Mouse (Mus musculus) lung, postnatal 0 days (tissue): ENCODE data around the gene Car3. TPM values are rescaled to one million over a fixed set of nuclear protein-coding genes. Genes with fewer than 3 reads are reported as not detected.

ENCODE experiments used
- ATAC-seq: fragments of 200-750 bp; cut with Nextera tagmentation; 2 replicates; pipeline ENCODE4 v1.8.0; 2017; ENCODE audit warnings: moderate library complexity
- DNase-seq: peaks from one replicate; pipeline ENCODE4 v3.0.0-alpha.2; 2016; ENCODE audit warnings: low spot score
- H3K27ac ChIP-seq: fragments of 300-500 bp; sonication (generic); 2 replicates; pipeline ENCODE4 v1.5.1; 2014; ENCODE audit warnings: antibody characterized with exemption, mild to moderate bottlenecking, low read length, mixed read lengths
- H3K27me3 ChIP-seq: fragments of 300-500 bp; sonication (generic); replicated peaks from 2 replicates; pipeline ENCODE4 v1.6.1; 2014; ENCODE audit warnings: low read length, mixed read lengths; ENCODE audit not compliant: insufficient read depth
- H3K36me3 ChIP-seq: fragments of 300-500 bp; sonication (generic); 2 replicates; pipeline ENCODE4 v1.6.1; 2014; ENCODE audit warnings: low read length, mixed read lengths; ENCODE audit not compliant: insufficient read depth
- H3K4me1 ChIP-seq: fragments of 300-500 bp; sonication (generic); 2 replicates; pipeline ENCODE4 v1.6.1; 2014; ENCODE audit warnings: antibody characterized with exemption, low read depth, low read length, mixed read lengths; ENCODE audit not compliant: insufficient read depth
- H3K4me2 ChIP-seq: fragments of 300-500 bp; sonication (generic); replicated peaks from 2 replicates; pipeline ENCODE4 v1.6.1; 2014; ENCODE audit warnings: low read depth, mild to moderate bottlenecking, low read length, moderate library complexity, mixed read lengths
- H3K4me3 ChIP-seq: fragments of 300-500 bp; sonication (generic); 2 replicates; pipeline ENCODE4 v1.5.1; 2014; ENCODE audit warnings: low read depth, low read length
- H3K9ac ChIP-seq: fragments of 300-500 bp; sonication (generic); replicated peaks from 2 replicates; pipeline ENCODE4 v1.6.1; 2014; ENCODE audit warnings: low read depth, mild to moderate bottlenecking
- H3K9me3 ChIP-seq: fragments of 300-500 bp; sonication (generic); 2 replicates; pipeline ENCODE4 v1.6.1; 2016; ENCODE audit warnings: low read length, mixed read lengths
- CTCF ChIP-seq: IDR thresholded peaks from 2 replicates; pipeline ENCODE4 v1.5.1; 2016; ENCODE audit warnings: antibody characterized with exemption, mild to moderate bottlenecking
- EP300 ChIP-seq: IDR thresholded peaks from 2 replicates; pipeline ENCODE4 v1.6.1; 2016; ENCODE audit warnings: antibody characterized with exemption, mild to moderate bottlenecking, control low read depth
- WGBS: fragments of 180-500 bp; shearing (Covaris S2); extraction: QIAGEN DNeasy Blood & Tissue Kit; methylation state at CpG from one replicate; pipeline ENCODE4 v1.1.7; 2014; 5-methylcytosine and 5-hydroxymethylcytosine counted together
- polyA plus RNA-seq: library from polyadenylated mRNA; unstranded; fragments of >200 nt; fragmentation: Nextera tagmentation; extraction: Ambion mirVana; gene quantifications from 2 replicates; pipeline ENCODE4 v1.2.1, GENCODE M21; 2015

Gene Car3
- polyA plus RNA-seq, 1 experiment from 2014 or later: 0.14 TPM

DNA sequence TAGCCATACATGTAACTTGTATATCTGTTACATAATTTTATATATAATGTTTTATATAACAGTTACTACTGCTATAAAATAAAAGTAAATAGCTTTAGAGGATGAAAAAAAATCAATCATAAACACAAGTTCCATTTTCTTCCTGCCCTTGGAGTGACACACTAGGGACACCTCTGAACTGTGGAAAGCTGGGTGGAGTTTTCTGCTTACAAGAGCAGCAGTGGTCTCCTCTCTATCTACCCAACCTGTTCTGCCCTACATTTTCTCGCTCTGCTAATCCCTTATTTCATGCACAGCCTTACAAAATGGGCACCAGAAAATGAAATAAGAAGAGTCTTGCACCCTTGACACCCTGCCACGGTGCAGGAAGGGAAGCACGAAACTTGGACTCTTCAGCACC lies 16.0 kb downstream of the Car3 start:
- Histone ChIP-seq H3K9ac (no peak overlapping the region), H3K4me2 (no peak overlapping the region), H3K27ac (no peak overlapping the region), H3K36me3 (no peaks in the 10 kb centered on the region), H3K9me3 (no peaks in the 10 kb centered on the region), H3K27me3 (no peaks in the 10 kb centered on the region), H3K4me3 (no peak overlapping the region), H3K4me1 (no peaks in the 10 kb centered on the region; the same call in 1 of the 2 replicates)
- DNase-seq (no peak), ATAC-seq (no peak)
- TF ChIP-seq EP300: no peak
- no peak for TF ChIP-seq CTCF
- 90% methylated on average over 3 of the region's 3 CpGs for WGBS

DNA sequence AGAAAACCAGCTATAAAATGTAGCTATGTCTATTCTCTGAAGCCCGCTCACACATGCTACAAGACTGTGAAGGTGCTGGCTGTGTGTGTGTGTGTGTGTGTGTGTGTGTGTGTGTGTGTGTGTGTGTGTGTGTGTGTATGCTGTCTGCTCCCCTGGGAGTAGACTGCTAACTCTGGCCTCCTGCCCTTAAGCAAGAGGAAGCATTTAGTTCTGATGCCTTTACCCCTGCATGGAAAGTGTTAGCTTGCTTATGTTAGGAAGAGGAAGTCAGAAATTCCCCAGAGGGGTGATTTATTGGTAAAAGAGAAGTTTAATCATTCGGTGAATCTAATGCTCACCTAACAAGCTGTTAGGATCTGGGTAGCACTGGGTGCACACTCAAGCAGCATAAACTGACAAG lies 17.0 kb downstream of the Car3 start:
- no peaks in the 10 kb centered on the region for H3K9me3 ChIP-seq
- no peak for ATAC-seq
- 69% methylated on average over 2 of the region's 2 CpGs for WGBS

GRCm38 (mm10) chr3:14882005-14882404 lies 18.7 kb downstream of the Car3 start:
- DNase-seq (no peak), ATAC-seq (no peak)
- Histone ChIP-seq H3K9me3 (no peaks in the 10 kb centered on the region), H3K9ac (no peak overlapping the region), H3K4me3 (no peak overlapping the region), H3K4me2 (no peak overlapping the region), H3K27ac (no peak overlapping the region), H3K36me3 (no peaks in the 10 kb centered on the region), H3K27me3 (no peaks in the 10 kb centered on the region), H3K4me1 (no peaks in the 10 kb centered on the region; the same call in 1 of the 2 replicates)
- TF ChIP-seq EP300 (no peak), CTCF (no peak)

More for the DNA sequence above, 17.0 kb downstream of the Car3 start:
- H3K4me3 ChIP-seq: no peak overlapping the region
- no peak overlapping the region for H3K9ac ChIP-seq
- no peak for TF ChIP-seq EP300
- no peak for TF ChIP-seq CTCF
- no peaks in the 10 kb centered on the region for H3K27me3 ChIP-seq
- H3K4me1 ChIP-seq: no peaks in the 10 kb centered on the region; the same call in 1 of the 2 replicates
- H3K4me2 ChIP-seq: no peak overlapping the region
- no peaks in the 10 kb centered on the region for H3K36me3 ChIP-seq
- DNase-seq: no peak
- H3K27ac ChIP-seq: no peak overlapping the region

DNA sequence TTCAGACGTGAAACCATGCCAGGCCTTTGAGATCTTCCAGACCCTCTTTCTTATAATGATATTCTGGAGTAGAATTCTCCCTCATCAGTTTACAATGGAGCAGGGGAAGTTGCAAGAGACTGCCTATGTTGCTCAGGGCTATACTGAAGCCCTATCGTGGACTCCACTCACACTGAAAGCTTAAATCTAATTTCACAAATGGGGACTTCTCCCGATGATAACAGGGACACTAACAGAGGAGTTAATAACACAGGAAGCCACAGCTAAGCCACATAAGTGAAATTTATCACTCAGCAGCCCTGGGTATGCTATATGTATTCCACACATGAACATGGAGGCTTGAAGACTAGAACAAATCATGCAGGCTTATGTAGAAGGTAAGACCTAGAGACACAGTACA lies 19.4 kb downstream of the Car3 start:
- no peak overlapping the region for H3K4me3 ChIP-seq
- no peak overlapping the region for H3K27ac ChIP-seq
- H3K4me2 ChIP-seq: no peak overlapping the region
- 70% methylated on average over 3 of the region's 3 CpGs for WGBS
- H3K36me3 ChIP-seq: no peaks in the 10 kb centered on the region
- no peak for ATAC-seq
- H3K9me3 ChIP-seq: no peaks in the 10 kb centered on the region
- H3K4me1 ChIP-seq: peaks cover 2% of the 10 kb centered on the region
- H3K27me3 ChIP-seq: no peaks in the 10 kb centered on the region
- TF ChIP-seq CTCF (no peak), EP300 (no peak)
- no peak overlapping the region for H3K9ac ChIP-seq
- DNase-seq: no peak

- H3K4me3 ChIP-seq: no peak overlapping the region
- TF ChIP-seq CTCF: no peak
- TF ChIP-seq EP300: no peak
- H3K4me1 ChIP-seq: peaks cover 9% of the 10 kb centered on the region
- H3K9ac ChIP-seq: no peak overlapping the region
- no peak overlapping the region for H3K27ac ChIP-seq
- DNase-seq: no peak
- H3K9me3 ChIP-seq: no peaks in the 10 kb centered on the region
- no peaks in the 10 kb centered on the region for H3K27me3 ChIP-seq
- ATAC-seq: no peak
- no peaks in the 10 kb centered on the region for H3K36me3 ChIP-seq
- no peak overlapping the region for H3K4me2 ChIP-seq
Measured at GRCm38 (mm10) chr3:14884826-14885225, 21.5 kb downstream of the Car3 start.

DNA sequence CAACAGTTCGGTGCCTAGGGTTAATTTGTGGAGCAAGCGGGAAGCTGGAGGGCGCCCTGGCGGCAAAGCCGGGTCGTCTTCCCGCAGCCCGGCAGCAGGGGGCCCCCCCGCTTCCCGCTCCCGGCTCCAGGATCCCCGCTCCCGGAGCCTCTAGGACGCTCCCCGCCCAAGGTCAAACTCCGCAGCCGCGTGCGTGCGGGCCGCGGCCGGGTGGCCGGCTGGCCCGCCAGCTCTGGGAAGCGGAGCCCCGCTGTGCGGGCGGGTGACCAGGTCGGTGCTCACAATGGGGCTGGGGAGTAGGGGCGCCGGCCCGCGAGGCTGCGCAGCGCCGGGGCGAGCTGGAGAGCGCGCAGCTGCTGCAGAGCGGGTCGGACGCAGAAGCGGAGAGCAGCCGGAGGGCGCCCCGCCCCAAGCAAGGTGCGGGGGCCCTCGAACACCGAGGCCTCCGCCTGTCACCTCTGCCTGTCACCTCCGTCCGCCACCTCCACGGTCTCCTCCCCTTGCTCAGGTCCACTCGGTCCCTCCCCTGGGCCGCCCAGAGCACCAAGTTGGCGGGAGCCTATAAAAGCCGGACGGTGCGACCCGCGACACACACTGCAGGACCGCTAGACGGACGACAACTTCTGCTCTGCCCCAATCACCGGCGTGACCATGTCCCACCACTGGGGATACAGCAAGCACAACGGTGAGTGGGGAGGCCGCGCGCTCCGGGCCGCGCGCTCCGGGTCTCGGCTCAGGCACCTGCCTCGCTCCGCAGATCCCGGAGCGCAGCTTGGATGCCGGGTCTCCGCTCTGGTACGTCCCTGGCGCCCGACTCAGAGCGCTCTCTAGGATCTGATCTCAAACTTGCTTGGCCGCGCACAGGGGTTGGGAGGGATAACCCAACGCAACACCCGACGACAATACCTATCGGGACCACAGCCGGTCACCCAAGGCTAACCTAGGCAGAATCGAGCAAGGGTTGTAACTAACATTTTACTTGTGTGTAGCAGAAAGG lies 23.1 kb downstream of the Car3 start, which contains the start of gene Car2:
Gene Car2, plus strand, starts transcription at position 172 of the 997 bp plus-strand sequence.
- H3K36me3 ChIP-seq: no peaks in the 10 kb centered on the region
- H3K9ac ChIP-seq: peak within 1 kb of the TSS; percentile 82
- peak within 1 kb of the TSS; percentile 78 for H3K4me2 ChIP-seq
- WGBS: under 1% methylated on average over 82 of the region's 95 CpGs
- DNase-seq (peak; percentile 85), ATAC-seq (peak; percentile 84)
- no peaks in the 10 kb centered on the region for H3K9me3 ChIP-seq
- H3K4me3 ChIP-seq: peak within 1 kb of the TSS; percentile 94
- peak within 1 kb of the TSS; percentile 90 for H3K27ac ChIP-seq
- peaks cover 9% of the 10 kb centered on the region for H3K4me1 ChIP-seq
- H3K27me3 ChIP-seq: no peaks in the 10 kb centered on the region
- TF ChIP-seq CTCF (peak; percentile 73), EP300 (no peak)
